Mouse (Mus musculus): ENCODE measurements around the gene Dvl2.
A peak's percentile ranks its signal among the peaks of the same experiment; 100 is the strongest.

DNA sequence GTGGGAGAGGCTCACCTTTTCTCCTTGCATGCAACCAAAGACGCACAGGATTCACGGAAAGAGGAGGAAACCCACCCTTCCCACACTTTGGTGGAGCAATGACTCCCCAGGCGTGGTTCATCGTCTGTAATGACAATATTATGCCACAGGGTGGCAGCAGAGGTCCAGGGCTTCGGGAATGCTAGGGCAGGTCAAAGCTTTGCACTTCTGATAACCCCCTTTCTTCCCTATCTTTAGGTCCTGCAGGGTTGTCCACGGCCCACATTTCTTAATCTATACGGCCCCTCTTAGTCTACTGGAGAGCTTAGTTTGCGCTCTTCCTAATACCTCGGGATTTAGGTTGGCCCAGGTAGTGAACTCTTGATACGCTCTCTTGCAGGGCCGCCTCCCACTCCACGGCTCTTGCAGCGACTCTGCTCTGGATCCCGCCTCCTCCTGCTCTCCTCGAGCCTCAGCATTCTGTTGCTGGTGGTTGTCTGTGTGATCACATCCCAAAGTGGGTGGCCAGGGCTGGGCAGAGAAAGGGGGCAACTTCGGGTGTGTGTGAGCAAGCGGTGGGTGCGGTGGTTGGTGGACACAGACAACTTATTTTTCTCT, 55.3 kb downstream of the Dvl2 start:
- TF ChIP-seq CTCF (IDR thresholded peaks at IDR 0.05; ENCODE audit: low read depth, low read length) (peak; percentile 92), GATA1 (IDR thresholded peaks at IDR 0.05; ENCODE audit: borderline replicate concordance, low read length) (no peak), POLR2AphosphoS5 (IDR thresholded peaks at IDR 0.05; ENCODE audit: insufficient replicate concordance, low read depth, low read length) (no peak)

Measured in G1E (cell line).